Comparison of ENCODE assay signal across 1 mouse cellular context in the genomic region with DNA sequence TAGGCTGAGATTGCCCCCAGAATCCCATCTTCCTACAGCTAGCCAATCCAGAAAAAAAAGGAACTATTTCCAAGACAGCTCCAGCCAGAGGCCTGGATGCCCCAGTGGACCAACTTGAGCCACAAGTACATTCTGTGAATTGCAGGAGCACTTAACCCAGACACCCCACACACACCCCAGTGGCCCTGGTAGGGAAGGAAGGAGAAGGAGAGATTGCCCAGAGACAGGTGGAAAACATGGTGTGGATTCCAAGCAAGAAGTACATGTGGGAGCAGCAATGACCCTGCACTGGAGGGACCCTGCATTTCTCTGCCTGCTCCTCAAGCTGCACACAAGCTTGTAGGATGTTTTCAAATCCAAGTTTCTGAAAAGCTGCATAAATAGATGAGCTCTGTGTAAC.
TF ChIP-seq lines count a peak whose summit lies in the region.

No protein-coding gene starts in this region.

TF ChIP-seq in MEL, 35 proteins besides CTCF, POLR2A, EP300 and RAD21 (continued from another document):
- TF ChIP-seq CHD2 (IDR thresholded peaks at IDR 0.05; ENCODE audit: low read length): no peak
- TF ChIP-seq USF1 (IDR thresholded peaks at IDR 0.05; ENCODE audit: low read depth, low read length): no peak
- TF ChIP-seq NRF1 (IDR thresholded peaks at IDR 0.05; ENCODE audit: insufficient read depth, low read depth, low read length, poor library complexity, severe bottlenecking): no peak
- no peak for TF ChIP-seq TCF12 (IDR thresholded peaks at IDR 0.05; ENCODE audit: low read depth, low read length)
- TF ChIP-seq E2F4 (IDR thresholded peaks at IDR 0.05; ENCODE audit: borderline replicate concordance, low read depth, low read length): no peak
- no peak for TF ChIP-seq MYB (IDR thresholded peaks at IDR 0.05; ENCODE audit: low read depth, low read length)
- no peak for TF ChIP-seq NELFE (IDR thresholded peaks at IDR 0.05; ENCODE audit: low read depth, low read length)
- TF ChIP-seq CHD1 (IDR thresholded peaks at IDR 0.05; ENCODE audit: low read depth, low read length): no peak
- no peak for TF ChIP-seq ZC3H11A (IDR thresholded peaks at IDR 0.05; ENCODE audit: low read depth, low read length)
- no peak for TF ChIP-seq TAL1 (IDR thresholded peaks at IDR 0.05; ENCODE audit: low read length)
- no peak for TF ChIP-seq ZMIZ1 (IDR thresholded peaks at IDR 0.05; ENCODE audit: low read depth, low read length)
TF ChIP-seq in MEL: peak in this region for 0.
